Mouse (Mus musculus): ENCODE measurements at regions not wholly inside any gene's neighbourhood (a gene's known extent, or its start where the extent isn't known, plus 50 kb on each side); places are given as distances from the start of the nearest gene placed in this dataset.
"Not testable (repeated sequence)": the region's sequence is repeated elsewhere in the genome, so short reads cannot be mapped to it uniquely, and the experiment has no call there.

GRCm38 (mm10) chr17:50353818-50354217, 60.4 kb upstream of the Dazl start:
- TF ChIP-seq CTCF (IDR thresholded peaks at IDR 0.05), result 0 out of 2 replicates have a peak, but pooled peaks have one; percentile 7
- not testable (repeated sequence) for TF ChIP-seq EP300 (IDR thresholded peaks at IDR 0.05)
